Mouse (Mus musculus) small intestine, adult 2 months (tissue): ENCODE measurements around the gene Vpreb3.

Experiments used
- CTCF ChIP-seq: fragments of 200-500 bp; IDR thresholded peaks from 2 replicates; pipeline ENCODE4 v1.5.1; 2012; ENCODE audit warnings: low read depth, mild to moderate bottlenecking, control low read depth, inconsistent platforms, low read length, moderate library complexity, mixed read lengths; ENCODE audit not compliant: insufficient replicate concordance, insufficient read length; ENCODE audit errors: extremely low read depth
- POLR2A ChIP-seq: fragments of 200-500 bp; IDR thresholded peaks from 2 replicates; pipeline ENCODE4 v1.6.1; 2012; ENCODE audit warnings: low read depth, mild to moderate bottlenecking, control low read depth, inconsistent platforms, low read length, moderate library complexity

DNA sequence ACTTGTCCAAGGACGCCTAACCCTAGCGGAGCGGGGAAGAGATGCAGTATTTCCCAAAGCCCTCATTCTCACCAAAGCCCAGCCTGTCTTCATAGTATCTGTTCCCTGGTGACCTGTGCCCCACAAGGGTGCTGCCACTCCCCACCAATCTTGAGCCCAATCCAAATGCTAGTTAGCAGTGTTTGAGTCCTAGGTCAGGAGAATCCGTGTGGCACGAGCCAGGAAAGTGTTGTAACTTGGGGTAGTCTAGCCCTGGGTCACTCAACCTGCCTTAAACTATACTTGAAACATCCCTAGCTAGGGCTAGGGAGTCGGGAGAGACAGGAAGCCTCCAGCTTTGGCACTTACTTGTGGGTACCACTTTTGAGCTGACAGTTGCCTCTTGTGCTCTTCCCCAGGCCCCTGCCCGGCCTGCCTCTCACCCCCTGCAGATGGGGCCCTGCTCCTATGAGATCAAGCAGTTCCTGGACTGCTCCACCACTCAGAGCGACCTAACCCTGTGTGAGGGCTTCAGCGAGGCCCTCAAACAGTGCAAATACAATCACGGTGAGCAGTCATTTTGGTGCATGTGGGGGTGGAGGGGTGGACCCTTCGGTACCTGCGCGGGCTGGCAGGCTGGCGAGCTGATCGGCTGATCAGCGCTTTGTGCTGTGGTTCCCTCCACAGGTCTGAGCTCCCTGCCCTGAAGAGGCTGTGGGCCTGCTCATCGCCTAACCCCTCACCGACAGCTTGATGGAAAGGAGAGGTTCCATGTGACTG, 5.8 kb upstream of the Vpreb3 start:
- no peak for TF ChIP-seq POLR2A
- no peak for TF ChIP-seq CTCF
